ENCODE assay signal across 25 mouse cellular contexts in genomic region chr7:144479569-144479968, GRCm38 (mm10). TPM values are rescaled to one million over a fixed set of nuclear protein-coding genes. Genes with fewer than 3 reads are reported as not detected.
DNase-seq lines count a peak whose midpoint lies in the region; ATAC-seq lines count a peak whose summit lies in the region.
"Had no signal": no experiment of that assay in that cellular context is flagged by ENCODE, and none has a peak within 500 bp of the region (broad histone marks: within the 10 kb centered on the region; RNA-seq: fewer than 3 reads in every experiment).

No protein-coding gene starts in this region.

- H3K4me3 ChIP-seq in midbrain, embryonic 11.5 days (ENCODE audit: low read depth, low read length), result no peak overlapping the region
- H3K4me3 ChIP-seq: embryonic facial prominence, embryonic 13.5 days; forebrain, embryonic 15.5 days; heart, embryonic 13.5 days; megakaryocyte, embryonic 14.5 days; stomach, embryonic 15.5 days had no signal

- intact Hi-C loops in left cerebral cortex, postnatal 25 days (cut with DNase I), result no loop called here

- H3K4me1 ChIP-seq in midbrain, embryonic 11.5 days (ENCODE audit: control insufficient read depth, insufficient read depth, low read length), result no peaks in the 10 kb centered on the region
- H3K4me1 ChIP-seq: embryonic facial prominence, embryonic 13.5 days; forebrain, embryonic 15.5 days; stomach, embryonic 15.5 days had no signal

- H3K9ac ChIP-seq in midbrain, embryonic 11.5 days (ENCODE audit: low read length), result no peak overlapping the region
- H3K9ac ChIP-seq: embryonic facial prominence, embryonic 13.5 days; forebrain, embryonic 15.5 days; heart, embryonic 13.5 days; stomach, embryonic 15.5 days had no signal

- H3K4me2 ChIP-seq in midbrain, embryonic 11.5 days, result no peak overlapping the region
- H3K4me2 ChIP-seq: embryonic facial prominence, embryonic 13.5 days; forebrain, embryonic 15.5 days; heart, embryonic 13.5 days; stomach, embryonic 15.5 days had no signal

- H3K27ac ChIP-seq in midbrain, embryonic 11.5 days (ENCODE audit: low read depth, low read length), result no peak overlapping the region
- H3K27ac ChIP-seq: embryonic facial prominence, embryonic 13.5 days; forebrain, embryonic 15.5 days; heart, embryonic 13.5 days; stomach, embryonic 15.5 days had no signal

- no peak for ATAC-seq in midbrain, embryonic 11.5 days (ENCODE audit: low FRiP score)
- ATAC-seq: activated CD4-positive, CD25-positive, alpha-beta regulatory T cell, adult 4 months; CD4-positive, CD25-positive, alpha-beta regulatory T cell, adult 4 months; forebrain, embryonic 15.5 days; hindbrain, embryonic 16.5 days; midbrain, embryonic 16.5 days had no signal

- H3K36me3 ChIP-seq in midbrain, embryonic 11.5 days (ENCODE audit: control insufficient read depth, insufficient read depth, low read length), result peaks cover 31% of the 10 kb centered on the region; the same call in 1 of the 2 replicates

- 89% methylated on average over 1 of the region's 1 CpGs for WGBS in midbrain, embryonic 11.5 days

- no peaks in the 10 kb centered on the region for H3K27me3 ChIP-seq in midbrain, embryonic 11.5 days (ENCODE audit: control insufficient read depth, insufficient read depth, low read length)
- H3K27me3 ChIP-seq: embryonic facial prominence, embryonic 13.5 days; forebrain, embryonic 15.5 days; heart, embryonic 13.5 days; megakaryocyte, embryonic 14.5 days; stomach, embryonic 15.5 days had no signal

- H3K9me3 ChIP-seq in midbrain, embryonic 11.5 days (ENCODE audit: control insufficient read depth, low read length), result no peaks in the 10 kb centered on the region
- H3K9me3 ChIP-seq: embryonic facial prominence, embryonic 13.5 days; forebrain, embryonic 15.5 days; heart, embryonic 13.5 days; stomach, embryonic 15.5 days had no signal

- peak; percentile 62 for DNase-seq in layer of hippocampus, adult 11-12 months (ENCODE audit: low spot score)
- DNase-seq in layer of hippocampus, adult 9-10 months (ENCODE audit: low spot score), result no peak
- peak; percentile 92 for DNase-seq in brain, adult 2 months (ENCODE audit: low read depth, low spot score)
- DNase-seq in layer of hippocampus, adult 9-11 months, result peak; percentile 79
- DNase-seq in left cerebral cortex, postnatal 25 days (ENCODE audit: low spot score in 2 of 2), result peak; percentile 41 to 96
- no peak for DNase-seq in heart, adult 9 months (ENCODE audit: low spot score in 2 of 2)
- no peak for DNase-seq in natural killer cell, adult 2 months (ENCODE audit: low spot score in 2 of 2)
- no peak for DNase-seq in midbrain, embryonic 11.5 days (ENCODE audit: low spot score, missing footprints)
- DNase-seq: adrenal gland, postnatal 10 days; cerebellum, postnatal 14 days; gastrocnemius, postnatal 10 days; heart, adult 11 months; heart, postnatal 36 days; kidney, adult 11 months; liver; lung, postnatal 14 days had no signal

RNA-seq across cellular contexts. Expression of gene Cttn, which starts 8.8 kb away (rescaled TPM):
- total RNA-seq in left cerebral cortex, postnatal 25 days (2021), result 100 to 1,000 TPM; 102 to 103 TPM
- 193 and 196 TPM in 2 replicates for polyA plus RNA-seq in midbrain, embryonic 11.5 days (2014; fragmentation: Nextera tagmentation; extraction: Ambion mirVana)

Comparison
In these comparisons a context has a peak if more than half of its experiments do, and no peak if none do; other contexts are left out.
1. DNase-seq: peak in layer of hippocampus, adult 11-12 months (single experiment), brain, adult 2 months (single experiment), layer of hippocampus, adult 9-11 months (single experiment) and left cerebral cortex, postnatal 25 days (2 of 2); none in layer of hippocampus, adult 9-10 months (single experiment), heart, adult 9 months (0 of 2), natural killer cell, adult 2 months (0 of 2) and midbrain, embryonic 11.5 days (single experiment).